Mouse (Mus musculus): ENCODE results near the gene Psen1.

DNA sequence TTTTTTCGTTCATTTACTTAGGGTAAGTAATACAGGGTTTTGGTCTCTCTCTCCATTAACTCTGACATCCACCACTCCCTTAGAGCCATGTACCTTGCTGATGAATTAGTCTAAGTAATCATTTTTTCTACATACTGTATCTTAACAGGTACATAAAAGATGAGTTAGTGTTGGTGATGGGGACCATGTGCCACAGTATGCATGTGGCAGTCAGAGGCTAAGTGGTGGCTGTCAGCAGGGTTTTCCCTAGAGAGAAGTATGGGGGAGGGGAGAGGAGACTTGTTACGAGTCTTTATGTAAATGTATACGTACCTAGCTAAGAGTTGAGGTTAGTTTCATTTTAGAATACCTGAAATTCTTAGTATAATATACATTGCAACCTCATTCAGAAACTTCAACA, 35.1 kb downstream of the Psen1 start:
- TF ChIP-seq CTCF (IDR thresholded peaks at IDR 0.05; ENCODE audit: borderline replicate concordance, insufficient read depth, low read depth, low read length), result no peak
- TF ChIP-seq POLR2A (IDR thresholded peaks at IDR 0.05; ENCODE audit: borderline replicate concordance, insufficient read depth, low read length), result no peak

Measured in cerebellum, adult 2 months (tissue).